Mouse (Mus musculus): ENCODE results near the gene Rgs11. TPM values are rescaled to one million over a fixed set of nuclear protein-coding genes. Genes with fewer than 3 reads are reported as not detected.

Gene Rgs11
- polyA plus RNA-seq, 1 experiment from 2014 or later: 1.1 TPM

- H3K4me2 ChIP-seq (replicated peaks; ENCODE audit: low read depth): peak overlapping the region; percentile 91
- no peaks in the 10 kb centered on the region for H3K36me3 ChIP-seq (ENCODE audit: control insufficient read depth, insufficient read depth)
- ATAC-seq: no peak
- no peak for TF ChIP-seq CTCF (IDR thresholded peaks at IDR 0.05; ENCODE audit: low read depth)
- H3K4me3 ChIP-seq (ENCODE audit: low read depth, low read length): peak overlapping the region; percentile 48
- H3K9ac ChIP-seq (ENCODE audit: low read depth, low read length): peak overlapping the region; percentile 22; the same call in 1 of the 2 replicates
- H3K4me1 ChIP-seq (replicated peaks; ENCODE audit: control insufficient read depth, insufficient read depth, low read length): no peaks in the 10 kb centered on the region; the same call in 1 of the 2 replicates
- no peak overlapping the region for H3K27ac ChIP-seq (ENCODE audit: low read depth, low read length)
- no peaks in the 10 kb centered on the region for H3K9me3 ChIP-seq (ENCODE audit: control insufficient read depth)
- under 1% methylated on average over 29 of the region's 30 CpGs for WGBS
- H3K27me3 ChIP-seq (replicated peaks; ENCODE audit: control insufficient read depth, insufficient read depth, low read length): peaks cover 29% of the 10 kb centered on the region
Measured at GRCm38 (mm10) chr17:26203321-26203811, 615 bp downstream of the Rgs11 start.

- Histone ChIP-seq H3K9me3 (ENCODE audit: control insufficient read depth) (no peaks in the 10 kb centered on the region), H3K4me1 (replicated peaks; ENCODE audit: control insufficient read depth, insufficient read depth, low read length) (no peaks in the 10 kb centered on the region; the same call in 1 of the 2 replicates), H3K36me3 (ENCODE audit: control insufficient read depth, insufficient read depth) (no peaks in the 10 kb centered on the region), H3K27ac (ENCODE audit: low read depth, low read length) (no peak overlapping the region), H3K4me2 (replicated peaks; ENCODE audit: low read depth) (no peak overlapping the region), H3K27me3 (replicated peaks; ENCODE audit: control insufficient read depth, insufficient read depth, low read length) (peaks cover 29% of the 10 kb centered on the region), H3K4me3 (ENCODE audit: low read depth, low read length) (no peak overlapping the region), H3K9ac (ENCODE audit: low read depth, low read length) (no peak overlapping the region)
- no peak for ATAC-seq
- 60% methylated on average over 11 of the region's 11 CpGs for WGBS
- TF ChIP-seq CTCF (IDR thresholded peaks at IDR 0.05; ENCODE audit: low read depth): no peak
Measured at GRCm38 (mm10) chr17:26204766-26205165, 2.0 kb downstream of the Rgs11 start.

- Histone ChIP-seq H3K27ac (ENCODE audit: low read depth, low read length) (no peak overlapping the region), H3K4me3 (ENCODE audit: low read depth, low read length) (no peak overlapping the region), H3K9me3 (ENCODE audit: control insufficient read depth) (no peaks in the 10 kb centered on the region), H3K36me3 (ENCODE audit: control insufficient read depth, insufficient read depth) (no peaks in the 10 kb centered on the region), H3K4me2 (replicated peaks; ENCODE audit: low read depth) (no peak overlapping the region), H3K9ac (ENCODE audit: low read depth, low read length) (no peak overlapping the region), H3K27me3 (replicated peaks; ENCODE audit: control insufficient read depth, insufficient read depth, low read length) (peaks cover 21% of the 10 kb centered on the region), H3K4me1 (replicated peaks; ENCODE audit: control insufficient read depth, insufficient read depth, low read length) (no peaks in the 10 kb centered on the region)
- 41% methylated on average over 1 of the region's 1 CpGs for WGBS
- no peak for TF ChIP-seq CTCF (IDR thresholded peaks at IDR 0.05; ENCODE audit: low read depth)
- no peak for ATAC-seq
Measured at GRCm38 (mm10) chr17:26206392-26206791, 3.6 kb downstream of the Rgs11 start.

- Histone ChIP-seq H3K27ac (ENCODE audit: low read depth, low read length) (no peak within 1 kb of the TSS), H3K27me3 (replicated peaks; ENCODE audit: control insufficient read depth, insufficient read depth, low read length) (peaks cover 9% of the 10 kb centered on the region), H3K9ac (ENCODE audit: low read depth, low read length) (no peak within 1 kb of the TSS), H3K4me1 (replicated peaks; ENCODE audit: control insufficient read depth, insufficient read depth, low read length) (no peaks in the 10 kb centered on the region), H3K4me3 (ENCODE audit: low read depth, low read length) (no peak within 1 kb of the TSS), H3K4me2 (replicated peaks; ENCODE audit: low read depth) (no peak within 1 kb of the TSS), H3K36me3 (ENCODE audit: control insufficient read depth, insufficient read depth) (peaks cover 6% of the 10 kb centered on the region; the same call in 1 of the 2 replicates), H3K9me3 (ENCODE audit: control insufficient read depth) (no peaks in the 10 kb centered on the region)
- ATAC-seq: no peak
- TF ChIP-seq CTCF (IDR thresholded peaks at IDR 0.05; ENCODE audit: low read depth): no peak
- 87% methylated on average over 12 of the region's 12 CpGs for WGBS
Measured at GRCm38 (mm10) chr17:26207686-26208085, 4.9 kb downstream of the Rgs11 start, which contains the start of gene Arhgdig. TSS of gene Arhgdig (minus strand) at chr17:26207786.

GRCm38 (mm10) chr17:26212241-26212640 is 9.5 kb downstream of the Rgs11 start:
- Histone ChIP-seq H3K4me2 (replicated peaks; ENCODE audit: low read depth) (no peak overlapping the region), H3K9ac (ENCODE audit: low read depth, low read length) (no peak overlapping the region), H3K27me3 (replicated peaks; ENCODE audit: control insufficient read depth, insufficient read depth, low read length) (no peaks in the 10 kb centered on the region), H3K36me3 (ENCODE audit: control insufficient read depth, insufficient read depth) (peaks cover 51% of the 10 kb centered on the region), H3K4me1 (replicated peaks; ENCODE audit: control insufficient read depth, insufficient read depth, low read length) (no peaks in the 10 kb centered on the region), H3K4me3 (ENCODE audit: low read depth, low read length) (no peak overlapping the region), H3K9me3 (ENCODE audit: control insufficient read depth) (no peaks in the 10 kb centered on the region), H3K27ac (ENCODE audit: low read depth, low read length) (no peak overlapping the region)
- no peak for TF ChIP-seq CTCF (IDR thresholded peaks at IDR 0.05; ENCODE audit: low read depth)
- no peak for ATAC-seq
- WGBS: 84% methylated on average over 7 of the region's 7 CpGs

GRCm38 (mm10) chr17:26212681-26213080 is 9.9 kb downstream of the Rgs11 start:
- H3K9me3 ChIP-seq (ENCODE audit: control insufficient read depth): no peaks in the 10 kb centered on the region
- H3K9ac ChIP-seq (ENCODE audit: low read depth, low read length): no peak overlapping the region
- H3K27me3 ChIP-seq (replicated peaks; ENCODE audit: control insufficient read depth, insufficient read depth, low read length): no peaks in the 10 kb centered on the region
- peaks cover 56% of the 10 kb centered on the region for H3K36me3 ChIP-seq (ENCODE audit: control insufficient read depth, insufficient read depth)
- H3K4me1 ChIP-seq (replicated peaks; ENCODE audit: control insufficient read depth, insufficient read depth, low read length): no peaks in the 10 kb centered on the region
- no peak for ATAC-seq
- 86% methylated on average over 11 of the region's 11 CpGs for WGBS
- no peak overlapping the region for H3K4me3 ChIP-seq (ENCODE audit: low read depth, low read length)
- no peak overlapping the region for H3K27ac ChIP-seq (ENCODE audit: low read depth, low read length)
- TF ChIP-seq CTCF (IDR thresholded peaks at IDR 0.05; ENCODE audit: low read depth): no peak
- H3K4me2 ChIP-seq (replicated peaks; ENCODE audit: low read depth): no peak overlapping the region
